Mouse (Mus musculus) neutrophil, adult 59 days (primary cell): Measurements from ENCODE around the gene Gmnc. TPM values are rescaled to one million over a fixed set of nuclear protein-coding genes. Genes with fewer than 3 reads are reported as not detected.

Source experiments
- total RNA-seq, 2 experiments: library from RNA; stranded (reverse); gene quantifications; 1 replicate in 1 of 2; 2 replicates in 1 of 2; pipeline ENCODE4 v1.2.4; 2023

Gmnc gene
- total RNA-seq, result not detected

GRCm38 (mm10) chr16:26991477-26992300 lies at the start of gene Gmnc:
Gene Gmnc (minus strand): TSS chr16:26991652.

